Mouse (Mus musculus): ENCODE results near the gene Cyb561d2.

DNA sequence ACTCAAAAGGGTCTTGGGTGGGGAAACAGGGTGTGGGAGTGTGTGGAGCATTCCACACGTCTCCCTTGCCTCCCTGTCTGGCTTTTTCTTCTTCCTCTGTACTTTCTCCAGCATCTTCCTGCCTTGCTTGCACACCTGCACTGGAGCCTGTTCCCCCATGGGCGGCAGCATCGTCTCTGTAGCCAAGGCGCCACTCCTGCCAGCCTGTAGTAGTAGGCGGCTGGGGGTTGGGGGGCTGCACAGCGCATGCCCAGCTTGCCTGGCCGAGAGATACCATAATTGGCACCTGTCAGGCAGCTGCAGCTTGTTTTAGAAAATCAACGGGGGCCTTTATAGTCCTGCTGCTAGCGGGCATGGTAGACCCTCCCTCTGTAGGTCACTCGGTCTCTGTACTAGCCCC is 33.7 kb downstream of the Cyb561d2 start:
- TF ChIP-seq MAX (IDR thresholded peaks at IDR 0.05; ENCODE audit: low read depth) (no peak), POLR2A (IDR thresholded peaks at IDR 0.05; ENCODE audit: insufficient read length, low read depth) (no peak), TCF12 (IDR thresholded peaks at IDR 0.05; ENCODE audit: insufficient read depth, poor library complexity, severe bottlenecking) (no peak), USF1 (IDR thresholded peaks at IDR 0.05; ENCODE audit: low read depth) (no peak), POLR2AphosphoS2 (IDR thresholded peaks at IDR 0.05; ENCODE audit: insufficient read length, low read depth) (no peak), MYOD1 (IDR thresholded peaks at IDR 0.05; ENCODE audit: control insufficient read depth in 1 of 3, insufficient read length in 2 of 3, low read depth in 2 of 3) (no peak), E2F4 (IDR thresholded peaks at IDR 0.05; ENCODE audit: insufficient read depth) (no peak), MYOG (IDR thresholded peaks at IDR 0.05; ENCODE audit: control insufficient read depth in 1 of 3, insufficient read depth in 1 of 3, insufficient read length in 2 of 3, low read depth in 2 of 3) (no peak), TCF3 (IDR thresholded peaks at IDR 0.05; ENCODE audit: insufficient read length, low read depth) (no peak), CEBPB (IDR thresholded peaks at IDR 0.05; ENCODE audit: insufficient read depth, poor library complexity, severe bottlenecking) (no peak), SRF (IDR thresholded peaks at IDR 0.05; ENCODE audit: control insufficient read depth, insufficient read length, low read depth) (no peak)
